Mouse (Mus musculus) C2C12 (cell line): ENCODE measurements around the gene Nln.

Experiments
- CEBPB ChIP-seq: IDR thresholded peaks from one replicate; pipeline ENCODE4 v1.6.1; 2011; ENCODE audit warnings: low read depth, mild to moderate bottlenecking, control low read depth, moderate library complexity
- CTCF ChIP-seq: IDR thresholded peaks from one replicate; pipeline ENCODE4 v1.5.1; 2011; ENCODE audit not compliant: control insufficient read depth, insufficient read depth, insufficient read length
- FOSL1 ChIP-seq: IDR thresholded peaks from one replicate; pipeline ENCODE4 v1.8.0; 2011; ENCODE audit warnings: mild to moderate bottlenecking, low read length; ENCODE audit not compliant: poor library complexity, insufficient read depth, severe bottlenecking
- MAX ChIP-seq: IDR thresholded peaks from one replicate; pipeline ENCODE4 v1.6.1; 2011; ENCODE audit warnings: mild to moderate bottlenecking, control low read depth
- MYOD1 ChIP-seq: IDR thresholded peaks from one replicate; pipeline ENCODE4 v1.6.1; 2011; ENCODE audit warnings: low read depth; ENCODE audit not compliant: control insufficient read depth, insufficient read length
- MYOG ChIP-seq: IDR thresholded peaks from one replicate; pipeline ENCODE4 v1.6.1; 2011; ENCODE audit not compliant: control insufficient read depth, insufficient read length; ENCODE audit errors: extremely low read depth
- USF1 ChIP-seq: IDR thresholded peaks from one replicate; pipeline ENCODE4 v1.6.1; 2011; ENCODE audit warnings: low read depth, mild to moderate bottlenecking, control low read depth, moderate library complexity

DNA sequence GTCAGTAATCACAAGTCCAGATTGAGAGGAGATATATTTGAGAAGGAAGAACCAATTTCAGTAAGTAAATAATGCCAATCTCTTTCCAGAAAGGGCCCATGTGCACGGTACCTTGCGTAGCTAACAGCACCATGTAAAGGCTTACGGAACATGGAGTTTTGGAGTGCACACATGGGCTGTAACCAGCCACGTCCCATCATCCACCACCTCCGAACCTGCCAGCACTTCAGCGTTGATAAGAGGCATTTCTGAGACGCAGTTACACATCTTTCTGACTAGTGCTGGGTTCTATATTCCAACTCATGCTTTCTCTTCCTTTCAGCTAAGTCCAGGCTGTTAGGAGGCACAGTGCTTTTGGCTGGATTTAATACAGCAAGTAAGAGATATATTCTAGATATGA is 12.2 kb downstream of the Nln start:
- TF ChIP-seq CTCF, result no peak
- TF ChIP-seq MYOG, result no peak
- no peak for TF ChIP-seq MYOD1
- TF ChIP-seq MAX, result no peak
- no peak for TF ChIP-seq FOSL1
- no peak for TF ChIP-seq USF1
- no peak for TF ChIP-seq CEBPB
